Mouse (Mus musculus) hindbrain, embryonic 16.5 days (tissue): ENCODE results near the gene Pla2g3. TPM values are rescaled to one million over a fixed set of nuclear protein-coding genes. Genes with fewer than 3 reads are reported as not detected.

Experiments
- ATAC-seq: fragments of 200-750 bp; cut with Nextera tagmentation; 2 replicates; pipeline ENCODE4 v1.8.0; 2017; ENCODE audit warnings: moderate TSS enrichment, moderate library complexity
- H3K27ac ChIP-seq: fragments of 300-500 bp; sonication (generic); 2 replicates; pipeline ENCODE4 v1.5.1; 2014; ENCODE audit warnings: low read depth, mild to moderate bottlenecking, control low read depth, low read length, moderate library complexity
- H3K27me3 ChIP-seq: fragments of 300-500 bp; sonication (generic); replicated peaks from 2 replicates; pipeline ENCODE4 v1.6.1; 2014; ENCODE audit warnings: low read length; ENCODE audit not compliant: control insufficient read depth, insufficient read depth
- H3K36me3 ChIP-seq: fragments of 300-500 bp; sonication (generic); 2 replicates; pipeline ENCODE4 v1.6.1; 2014; ENCODE audit warnings: mild to moderate bottlenecking, low read length, moderate library complexity, mixed read lengths; ENCODE audit not compliant: control insufficient read depth, insufficient read depth
- H3K4me1 ChIP-seq: fragments of 300-500 bp; sonication (generic); 2 replicates; pipeline ENCODE4 v1.6.1; 2014; ENCODE audit warnings: low read depth, low read length; ENCODE audit not compliant: control insufficient read depth, insufficient read depth
- H3K4me2 ChIP-seq: fragments of 300-500 bp; sonication (generic); 2 replicates; pipeline ENCODE4 v1.6.1; 2014; ENCODE audit warnings: mild to moderate bottlenecking, low read length, control low read depth, moderate library complexity
- H3K4me3 ChIP-seq: fragments of 300-500 bp; sonication (generic); 2 replicates; pipeline ENCODE4 v1.5.1; 2014; ENCODE audit warnings: mild to moderate bottlenecking, low read length, control low read depth, moderate library complexity
- H3K9ac ChIP-seq: fragments of 300-500 bp; sonication (generic); 2 replicates; pipeline ENCODE4 v1.6.1; 2014; ENCODE audit warnings: low read depth, mild to moderate bottlenecking, control low read depth, low read length, moderate library complexity
- H3K9me3 ChIP-seq: fragments of 300-500 bp; sonication (generic); 2 replicates; pipeline ENCODE4 v1.6.1; 2014; ENCODE audit warnings: mild to moderate bottlenecking, low read length, moderate library complexity; ENCODE audit not compliant: control insufficient read depth
- WGBS: fragments of 180-500 bp; shearing (Covaris S2); extraction: QIAGEN DNeasy Blood & Tissue Kit; methylation state at CpG from one replicate; pipeline ENCODE4 v1.1.7; 2014; 5-methylcytosine and 5-hydroxymethylcytosine counted together
- polyA plus RNA-seq: library from polyadenylated mRNA; unstranded; fragments of >200 nt; fragmentation: Nextera tagmentation; extraction: Ambion mirVana; gene quantifications from 2 replicates; pipeline ENCODE4 v1.2.1, GENCODE M21; 2015

Gene Pla2g3
- polyA plus RNA-seq, 1 experiment from 2014 or later: 9.2 TPM

- Histone ChIP-seq H3K4me3 (no peak overlapping the region), H3K9ac (no peak overlapping the region), H3K4me2 (no peak overlapping the region), H3K4me1 (peaks cover 14% of the 10 kb centered on the region), H3K9me3 (no peaks in the 10 kb centered on the region), H3K36me3 (no peaks in the 10 kb centered on the region), H3K27ac (no peak overlapping the region), H3K27me3 (no peaks in the 10 kb centered on the region)
- WGBS: 96% methylated on average over 3 of the region's 3 CpGs
- no peak for ATAC-seq
These were observed 33.6 kb upstream of the Pla2g3 start for GRCm38 (mm10) chr11:3454506-3454905.

GRCm38 (mm10) chr11:3456354-3456753, 31.7 kb upstream of the Pla2g3 start:
- H3K9me3 ChIP-seq: no peaks in the 10 kb centered on the region
- ATAC-seq: no peak
- H3K4me1 ChIP-seq: peaks cover 4% of the 10 kb centered on the region
- no peaks in the 10 kb centered on the region for H3K36me3 ChIP-seq
- WGBS: 16% methylated on average over 1 of the region's 1 CpGs
- no peak overlapping the region for H3K4me3 ChIP-seq
- no peak overlapping the region for H3K27ac ChIP-seq
- no peaks in the 10 kb centered on the region for H3K27me3 ChIP-seq
- H3K9ac ChIP-seq: no peak overlapping the region
- H3K4me2 ChIP-seq: no peak overlapping the region

GRCm38 (mm10) chr11:3458428-3459104, 29.5 kb upstream of the Pla2g3 start:
- Histone ChIP-seq H3K27ac (no peak overlapping the region), H3K4me3 (no peak overlapping the region), H3K36me3 (no peaks in the 10 kb centered on the region), H3K9ac (no peak overlapping the region), H3K27me3 (no peaks in the 10 kb centered on the region), H3K9me3 (no peaks in the 10 kb centered on the region), H3K4me2 (no peak overlapping the region), H3K4me1 (no peaks in the 10 kb centered on the region)
- 80% methylated on average over 9 of the region's 13 CpGs for WGBS
- ATAC-seq: no peak

GRCm38 (mm10) chr11:3459105-3459468, 29.0 kb upstream of the Pla2g3 start:
- Histone ChIP-seq H3K4me1 (no peaks in the 10 kb centered on the region), H3K36me3 (no peaks in the 10 kb centered on the region), H3K27me3 (no peaks in the 10 kb centered on the region), H3K9me3 (no peaks in the 10 kb centered on the region; the same call in 1 of the 2 replicates), H3K4me3 (no peak overlapping the region), H3K27ac (no peak overlapping the region), H3K9ac (no peak overlapping the region), H3K4me2 (no peak overlapping the region)
- 84% methylated on average over 2 of the region's 2 CpGs for WGBS
- no peak for ATAC-seq

- Histone ChIP-seq H3K4me1 (no peaks in the 10 kb centered on the region), H3K27ac (no peak overlapping the region), H3K9ac (no peak overlapping the region), H3K4me2 (no peak overlapping the region), H3K4me3 (no peak overlapping the region), H3K27me3 (no peaks in the 10 kb centered on the region), H3K36me3 (no peaks in the 10 kb centered on the region), H3K9me3 (peaks cover 4% of the 10 kb centered on the region; the same call in 1 of the 2 replicates)
- WGBS: 93% methylated on average over 1 of the region's 1 CpGs
- ATAC-seq: no peak
These were observed 25.2 kb upstream of the Pla2g3 start for GRCm38 (mm10) chr11:3462846-3463245.

GRCm38 (mm10) chr11:3471448-3471850, 16.6 kb upstream of the Pla2g3 start:
- no peak for ATAC-seq
- Histone ChIP-seq H3K4me3 (no peak overlapping the region), H3K9ac (no peak overlapping the region), H3K36me3 (no peaks in the 10 kb centered on the region), H3K27ac (no peak overlapping the region), H3K27me3 (no peaks in the 10 kb centered on the region), H3K9me3 (no peaks in the 10 kb centered on the region), H3K4me2 (no peak overlapping the region), H3K4me1 (no peaks in the 10 kb centered on the region)
- WGBS: 25% methylated on average over 11 of the region's 11 CpGs

GRCm38 (mm10) chr11:3472484-3472883, 15.6 kb upstream of the Pla2g3 start:
- H3K27me3 ChIP-seq: no peaks in the 10 kb centered on the region
- peak; percentile 80 for ATAC-seq
- no peak overlapping the region for H3K9ac ChIP-seq
- no peaks in the 10 kb centered on the region for H3K36me3 ChIP-seq
- no peak overlapping the region for H3K4me3 ChIP-seq
- H3K27ac ChIP-seq: no peak overlapping the region
- no peak overlapping the region for H3K4me2 ChIP-seq
- 29% methylated on average over 1 of the region's 1 CpGs for WGBS
- no peaks in the 10 kb centered on the region for H3K4me1 ChIP-seq
- no peaks in the 10 kb centered on the region for H3K9me3 ChIP-seq

GRCm38 (mm10) chr11:3474480-3475115, 13.5 kb upstream of the Pla2g3 start:
- no peaks in the 10 kb centered on the region for H3K9me3 ChIP-seq
- no peaks in the 10 kb centered on the region for H3K4me1 ChIP-seq
- H3K4me2 ChIP-seq: no peak overlapping the region
- ATAC-seq: no peak
- H3K36me3 ChIP-seq: no peaks in the 10 kb centered on the region
- H3K27me3 ChIP-seq: no peaks in the 10 kb centered on the region
- H3K27ac ChIP-seq: no peak overlapping the region
- no peak overlapping the region for H3K4me3 ChIP-seq
- H3K9ac ChIP-seq: no peak overlapping the region
- WGBS: 85% methylated on average over 7 of the region's 7 CpGs

GRCm38 (mm10) chr11:3475489-3475888, 12.6 kb upstream of the Pla2g3 start:
- ATAC-seq: no peak

More at GRCm38 (mm10) chr11:3475489-3475888, 12.6 kb upstream of the Pla2g3 start:
- Histone ChIP-seq H3K27me3 (no peaks in the 10 kb centered on the region), H3K36me3 (no peaks in the 10 kb centered on the region), H3K9me3 (no peaks in the 10 kb centered on the region), H3K4me2 (no peak overlapping the region), H3K4me1 (no peaks in the 10 kb centered on the region), H3K27ac (no peak overlapping the region), H3K4me3 (no peak overlapping the region), H3K9ac (no peak overlapping the region)
